Mouse (Mus musculus) bone marrow, adult 2 months (tissue): ENCODE data around the gene Ndufaf2.

Source experiments
- CTCF ChIP-seq: fragments of 200-500 bp; IDR thresholded peaks from 2 replicates; pipeline ENCODE4 v1.5.1; 2011; ENCODE audit warnings: low read length, control low read depth; ENCODE audit not compliant: control insufficient read depth, insufficient read depth
- POLR2A ChIP-seq: fragments of 200-500 bp; IDR thresholded peaks from 2 replicates; pipeline ENCODE4 v1.6.1; 2011; ENCODE audit warnings: low read depth, mild to moderate bottlenecking, control low read depth, low read length, borderline replicate concordance; ENCODE audit not compliant: control insufficient read depth

DNA sequence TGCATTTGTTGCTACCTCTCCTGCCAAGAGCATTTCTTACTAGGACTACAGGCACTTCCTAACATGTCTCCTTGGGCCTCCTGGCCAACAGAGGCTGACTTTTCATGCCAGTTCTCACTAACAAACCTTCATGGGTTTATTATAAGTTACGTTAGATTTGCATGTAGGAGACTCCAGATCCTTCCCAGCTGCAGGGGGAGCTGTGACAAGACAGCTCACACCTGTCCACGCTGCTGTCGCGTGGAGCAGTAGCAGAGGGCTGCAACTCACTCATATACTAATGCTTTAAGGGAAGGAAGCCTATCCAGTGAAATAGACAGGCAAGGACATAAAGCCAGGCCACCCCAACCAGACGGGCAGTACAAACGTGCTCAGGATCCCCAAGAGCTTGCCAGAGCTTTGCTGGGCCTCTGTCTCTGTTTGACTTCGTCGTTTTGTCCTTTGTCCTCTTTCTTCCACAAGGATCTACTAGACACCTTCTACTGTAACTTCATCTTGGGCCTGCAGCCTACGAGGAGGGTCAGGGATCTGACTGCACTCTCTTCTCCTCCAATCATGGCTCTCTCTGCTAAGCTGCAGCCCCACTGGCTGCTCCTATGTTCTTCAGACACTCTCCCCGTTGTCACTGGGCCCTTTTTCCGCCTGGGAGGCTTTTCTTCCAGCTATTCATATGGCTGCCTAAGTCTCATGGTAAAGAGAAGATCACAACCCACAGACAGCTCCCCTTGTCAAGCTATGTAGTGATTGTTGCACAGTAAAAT lies 94.9 kb downstream of the Ndufaf2 start:
- TF ChIP-seq POLR2A, result no peak
- no peak for TF ChIP-seq CTCF
